Mouse (Mus musculus): Measurements from ENCODE around the gene Fam135a. TPM values are rescaled to one million over a fixed set of nuclear protein-coding genes. Genes with fewer than 3 reads are reported as not detected.
"Not testable (repeated sequence)": the region's sequence is repeated elsewhere in the genome, so short reads cannot be mapped to it uniquely, and the experiment has no call there.

Gene Fam135a
- polyA plus RNA-seq, 1 experiment from 2014 or later = 2.6 TPM

DNA sequence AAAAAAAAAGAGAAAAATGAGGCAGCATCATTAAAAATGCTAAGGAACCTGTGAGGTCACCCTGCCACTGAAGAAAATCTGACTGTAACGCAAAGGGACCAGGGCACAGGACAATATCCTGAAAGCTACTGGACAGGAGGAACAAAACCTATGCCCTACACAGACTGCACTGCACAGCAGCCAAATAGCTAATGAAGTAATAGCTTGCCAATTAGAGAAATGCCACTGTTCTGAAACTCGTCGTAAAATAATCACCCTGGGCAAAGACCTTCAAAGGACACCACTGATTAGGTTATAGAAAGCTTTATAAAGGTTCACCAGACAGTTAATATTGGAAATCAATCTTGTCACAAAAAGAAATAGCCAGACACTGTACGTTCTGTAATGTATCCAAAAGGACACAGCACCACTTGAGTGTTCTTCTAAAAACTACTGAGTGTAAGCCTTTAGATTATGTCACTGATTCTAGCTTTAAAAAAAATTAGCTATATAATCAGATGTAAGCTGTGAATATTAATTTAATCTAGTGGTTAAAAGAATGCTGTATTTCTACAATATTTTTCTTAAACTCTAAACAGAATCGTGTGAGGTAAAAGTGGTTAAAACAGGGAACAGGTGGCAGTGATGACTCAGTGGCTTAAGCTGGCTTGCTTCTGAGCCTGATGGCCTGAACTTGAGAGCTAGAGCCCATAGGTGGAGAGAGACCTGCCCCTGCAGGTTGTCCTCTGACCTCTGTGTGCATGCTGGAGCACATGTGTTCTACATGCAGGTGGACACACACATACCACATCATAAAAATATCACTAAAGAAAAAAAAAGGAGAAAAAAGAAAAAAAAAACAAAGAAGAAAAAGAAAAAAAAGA lies 26.5 kb downstream of the Fam135a start:
- DNase-seq (ENCODE audit: low spot score) = no peak

- DNase-seq (ENCODE audit: low spot score) = no peak
Observed at GRCm38 (mm10) chr1:24068830-24069229, 31.3 kb downstream of the Fam135a start.

GRCm38 (mm10) chr1:24066706-24067105 lies 33.4 kb downstream of the Fam135a start:
- no peak for DNase-seq (ENCODE audit: low spot score)

GRCm38 (mm10) chr1:24055706-24056105 lies 44.4 kb downstream of the Fam135a start:
- no peak for DNase-seq (ENCODE audit: low spot score)

- no peak for DNase-seq (ENCODE audit: low spot score)
Observed at GRCm38 (mm10) chr1:24046730-24047510, 53.2 kb downstream of the Fam135a start.

DNA sequence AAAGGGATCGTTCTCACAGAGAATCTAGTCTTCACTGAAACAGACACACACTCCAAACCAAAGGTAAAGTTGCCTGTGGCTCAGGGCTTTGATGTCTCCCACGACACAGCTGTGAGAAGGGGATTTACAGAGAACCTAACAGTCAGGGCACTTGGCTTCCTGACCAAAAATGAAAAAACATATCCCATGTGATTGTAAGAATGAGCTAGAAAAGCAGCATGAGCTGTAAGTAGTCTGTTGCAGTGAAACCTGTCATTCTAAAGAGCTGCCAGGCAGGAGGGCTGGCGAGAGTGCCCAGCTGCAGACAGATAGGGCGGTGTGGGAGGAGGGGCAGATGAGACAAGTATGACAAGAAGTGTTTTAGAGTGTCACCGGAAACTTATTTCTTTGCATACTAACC lies 54.5 kb downstream of the Fam135a start:
- peak; percentile 37 for DNase-seq (ENCODE audit: low spot score)

DNA sequence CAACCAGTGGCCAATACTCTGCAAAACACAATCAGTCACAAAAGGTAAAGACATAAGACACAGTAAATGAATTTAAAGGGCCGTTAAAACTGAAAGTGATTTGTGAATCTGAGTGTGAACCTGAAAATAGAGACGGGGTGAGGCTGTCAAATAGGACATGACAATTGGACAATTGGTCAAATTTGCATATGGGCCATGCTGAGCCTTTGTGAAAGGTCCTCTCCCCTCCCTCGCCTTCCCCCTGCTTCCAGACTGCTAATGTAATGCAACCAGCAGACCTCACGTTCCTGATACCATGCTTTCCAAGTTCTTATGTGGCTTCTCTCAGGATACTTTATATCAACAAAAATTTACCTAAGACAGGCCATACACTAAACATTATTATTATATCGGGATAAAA lies 57.1 kb downstream of the Fam135a start:
- DNase-seq (ENCODE audit: low spot score) = no peak

DNA sequence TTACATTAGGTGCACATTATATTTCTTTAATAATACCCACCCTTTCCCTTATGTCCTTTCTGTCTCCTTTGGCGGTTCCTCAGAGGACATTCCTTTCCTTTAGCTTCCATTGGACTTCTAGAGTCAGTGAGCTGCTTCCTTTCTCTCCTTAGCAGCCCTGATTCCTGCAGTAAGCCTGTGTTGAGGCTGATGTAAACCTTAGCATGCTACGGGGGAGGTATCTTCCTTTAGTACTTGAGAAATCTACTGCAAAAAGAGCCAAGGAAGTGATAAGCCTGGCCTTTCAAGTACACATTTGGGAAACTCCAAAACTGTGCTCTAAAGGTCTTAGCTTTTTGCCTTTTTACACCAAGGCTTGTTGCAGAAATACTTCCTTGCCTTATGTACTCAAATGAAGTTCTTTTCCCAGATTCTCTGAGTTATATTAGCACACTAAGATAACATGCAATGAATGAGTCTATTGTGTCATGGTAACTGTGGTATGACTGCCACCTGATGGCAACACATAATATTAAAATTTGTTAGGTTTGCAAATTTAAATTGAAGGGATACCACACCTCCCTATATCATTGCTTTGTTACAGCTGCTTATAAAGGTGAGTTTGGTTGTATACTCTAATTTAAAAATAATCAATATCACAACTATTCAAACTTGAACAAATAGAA lies 66.2 kb downstream of the Fam135a start:
- DNase-seq (ENCODE audit: low spot score) = no peak

GRCm38 (mm10) chr1:24010821-24011220 lies 89.3 kb downstream of the Fam135a start:
- no peak for DNase-seq (ENCODE audit: low spot score)

GRCm38 (mm10) chr1:24010016-24010415 lies 90.1 kb downstream of the Fam135a start:
- no peak for DNase-seq (ENCODE audit: low spot score)

DNA sequence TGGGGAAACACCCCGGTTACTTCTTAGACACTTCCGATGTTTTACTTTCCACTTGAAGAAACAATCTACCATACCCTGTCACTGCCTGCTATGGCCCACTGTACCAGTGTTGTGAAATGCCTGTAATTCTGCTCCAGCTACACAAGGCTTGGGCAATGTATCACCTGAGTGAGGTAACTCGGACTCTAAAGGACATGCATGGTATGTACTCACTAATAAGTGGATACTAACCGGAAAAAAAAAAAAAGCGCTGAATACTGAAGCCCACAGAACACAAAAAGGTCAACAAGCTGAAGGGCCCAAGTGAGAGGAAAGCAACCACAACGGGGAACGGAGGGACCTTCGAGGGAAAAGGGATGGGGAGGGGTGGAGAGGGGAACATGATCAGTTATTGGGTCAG lies 92.5 kb downstream of the Fam135a start:
- no peak for DNase-seq (ENCODE audit: low spot score)

DNA sequence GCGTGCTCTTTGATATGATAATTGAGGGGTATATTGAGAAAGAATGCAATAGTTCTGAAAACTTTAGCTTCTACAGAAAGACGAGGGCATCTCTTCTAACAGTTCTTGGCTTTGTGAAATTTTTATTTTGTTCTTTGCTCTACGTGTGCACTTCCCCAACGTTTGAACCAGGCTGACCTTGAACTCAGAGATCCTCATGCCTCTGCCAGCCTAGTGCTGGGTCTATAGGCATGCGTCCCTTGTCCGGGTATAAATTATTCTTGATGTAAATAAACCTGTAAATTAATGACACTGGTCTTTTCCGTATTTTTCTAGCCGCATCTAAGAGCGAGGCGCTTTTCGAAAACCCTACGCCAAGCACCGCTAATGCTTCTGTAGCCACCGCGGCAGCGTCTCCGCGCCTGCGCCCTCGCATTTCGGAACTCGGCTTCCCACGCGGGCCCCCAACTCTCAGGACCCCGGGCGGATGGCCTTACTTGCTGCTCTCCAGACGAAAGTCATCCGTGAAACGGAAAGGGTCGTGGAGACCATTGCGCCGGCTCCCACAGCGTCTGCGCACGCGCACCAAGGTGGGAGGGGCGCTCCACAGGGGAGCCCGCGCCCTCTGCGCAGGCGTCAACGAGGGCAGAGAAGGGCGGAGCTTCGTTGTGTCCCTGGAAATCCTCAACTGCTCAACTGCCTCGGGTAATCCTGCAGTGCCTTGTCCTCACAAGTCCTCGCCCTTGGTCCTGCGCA lies 94.9 kb downstream of the Fam135a start, which contains the start of gene Sdhaf4:
TSS of gene Sdhaf4 (minus strand) at position 587 of the 735 bp plus-strand sequence.
- peak; percentile 95 for DNase-seq (ENCODE audit: low spot score)

GRCm38 (mm10) chr1:23999318-23999717 lies 100.8 kb downstream of the Fam135a start:
- no peak for DNase-seq (ENCODE audit: low spot score)

DNA sequence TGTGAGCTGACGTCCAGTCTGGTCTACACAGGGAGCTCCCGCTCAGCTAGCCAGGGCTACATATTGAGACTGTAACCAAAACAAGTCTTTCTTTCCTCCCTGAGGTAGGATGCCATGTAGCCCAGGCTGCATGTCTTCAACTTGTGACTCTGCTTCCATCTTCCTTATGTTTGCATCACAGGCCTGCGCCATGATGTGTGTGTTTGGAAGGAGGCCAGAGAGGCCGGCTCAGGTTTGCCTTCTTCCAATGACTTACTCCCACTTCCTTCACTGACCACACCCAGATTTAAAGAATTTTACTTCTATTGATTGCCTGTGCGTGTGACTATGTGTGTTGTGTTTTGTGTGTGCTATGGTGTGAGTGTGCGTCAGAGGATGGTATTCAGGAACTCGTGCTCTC lies 101.3 kb downstream of the Fam135a start:
- DNase-seq (ENCODE audit: low spot score) = no peak

GRCm38 (mm10) chr1:23998120-23998810 lies 101.9 kb downstream of the Fam135a start:
- no peak for DNase-seq (ENCODE audit: low spot score)

DNA sequence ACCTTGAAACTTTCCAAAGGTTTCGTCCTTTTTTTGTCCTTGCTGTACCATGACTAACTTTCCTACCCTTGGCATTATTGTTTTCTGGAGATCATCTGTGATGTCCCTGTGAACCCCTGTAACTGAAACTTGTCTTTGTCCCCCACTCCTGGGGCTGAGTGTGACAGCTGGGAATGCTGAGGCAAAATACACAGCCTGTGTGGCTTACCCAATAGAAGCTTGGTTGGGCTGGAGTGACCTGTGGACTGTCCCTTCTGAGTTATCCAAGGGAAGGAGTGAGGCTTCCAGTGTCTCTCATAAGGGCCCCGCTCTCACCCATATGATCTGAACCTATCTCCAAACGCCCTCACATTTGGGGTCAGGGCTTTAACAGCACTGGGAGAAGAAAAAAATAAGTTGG lies 102.6 kb downstream of the Fam135a start:
- DNase-seq (ENCODE audit: low spot score) = no peak

DNA sequence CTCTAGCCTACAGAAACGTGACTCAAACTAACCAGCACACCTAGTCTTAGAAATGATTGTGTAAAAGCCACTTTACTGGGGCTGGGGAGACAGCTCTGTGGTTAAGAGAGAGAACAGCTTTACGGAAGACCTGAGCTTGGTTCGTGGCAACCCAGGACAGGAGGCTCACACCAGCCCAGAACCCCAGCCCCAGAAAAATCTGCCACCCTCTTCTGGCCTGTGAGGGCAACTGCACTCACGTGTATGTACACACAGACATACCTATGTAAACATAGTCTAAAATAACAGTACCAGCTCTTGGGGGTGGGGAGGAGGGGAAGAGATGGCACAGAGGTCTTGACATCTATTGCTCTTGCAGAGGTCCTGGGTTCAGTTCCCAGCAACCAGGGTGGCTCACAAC lies 104.7 kb downstream of the Fam135a start:
- DNase-seq (ENCODE audit: low spot score) = no peak

DNA sequence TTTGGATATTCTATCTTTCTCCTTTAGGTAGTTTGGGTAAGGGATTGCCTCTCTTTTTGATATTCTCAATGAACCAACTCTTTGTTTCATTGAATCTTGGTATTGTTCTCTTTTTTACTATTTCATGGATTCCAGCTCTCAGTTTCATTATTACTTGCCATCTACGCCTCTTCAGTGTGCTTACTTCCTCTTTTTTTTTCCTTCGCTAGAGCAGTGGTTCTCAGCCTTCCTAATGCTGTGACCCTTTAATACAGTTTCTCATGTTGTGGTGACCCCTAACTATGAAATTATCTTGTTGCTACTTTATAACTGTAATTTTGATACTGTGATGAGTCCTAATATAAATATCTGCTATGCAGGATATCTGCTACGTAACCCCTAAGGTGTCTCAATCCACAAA lies 117.0 kb downstream of the Fam135a start:
- DNase-seq (ENCODE audit: low spot score) = no peak

DNA sequence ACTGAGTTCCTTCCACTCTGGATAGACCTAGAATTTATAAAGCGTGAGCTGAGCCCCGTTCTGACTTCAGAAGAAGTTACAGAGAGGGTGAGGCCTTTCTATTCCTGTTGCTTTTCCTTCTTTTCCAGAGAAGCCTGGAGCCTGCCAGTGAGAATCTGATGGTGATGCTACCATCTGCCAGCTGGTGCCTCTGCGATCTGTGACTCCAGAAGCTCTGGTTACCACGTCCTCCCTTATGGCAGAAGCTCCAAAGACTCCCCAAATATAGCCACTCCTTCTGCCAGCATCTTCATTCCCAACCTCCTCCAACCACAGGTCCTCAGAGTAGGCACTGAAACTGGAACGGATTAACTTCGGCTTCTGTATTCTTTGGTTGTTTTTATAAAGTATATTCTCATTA lies 121.9 kb downstream of the Fam135a start:
- DNase-seq (ENCODE audit: low spot score) = no peak

GRCm38 (mm10) chr1:23971159-23971558 lies 129.0 kb downstream of the Fam135a start:
- not testable (repeated sequence) for DNase-seq (ENCODE audit: low spot score)

Measured in thymus, postnatal 0 days (tissue).